Mouse (Mus musculus) left cerebral cortex, adult 11 months (tissue): ENCODE measurements around the gene Dot1l.

Experiments
- DNase-seq: peaks from one replicate; pipeline ENCODE4 v3.0.0; 2022; ENCODE audit warnings: low spot score

Dot1l gene

DNA sequence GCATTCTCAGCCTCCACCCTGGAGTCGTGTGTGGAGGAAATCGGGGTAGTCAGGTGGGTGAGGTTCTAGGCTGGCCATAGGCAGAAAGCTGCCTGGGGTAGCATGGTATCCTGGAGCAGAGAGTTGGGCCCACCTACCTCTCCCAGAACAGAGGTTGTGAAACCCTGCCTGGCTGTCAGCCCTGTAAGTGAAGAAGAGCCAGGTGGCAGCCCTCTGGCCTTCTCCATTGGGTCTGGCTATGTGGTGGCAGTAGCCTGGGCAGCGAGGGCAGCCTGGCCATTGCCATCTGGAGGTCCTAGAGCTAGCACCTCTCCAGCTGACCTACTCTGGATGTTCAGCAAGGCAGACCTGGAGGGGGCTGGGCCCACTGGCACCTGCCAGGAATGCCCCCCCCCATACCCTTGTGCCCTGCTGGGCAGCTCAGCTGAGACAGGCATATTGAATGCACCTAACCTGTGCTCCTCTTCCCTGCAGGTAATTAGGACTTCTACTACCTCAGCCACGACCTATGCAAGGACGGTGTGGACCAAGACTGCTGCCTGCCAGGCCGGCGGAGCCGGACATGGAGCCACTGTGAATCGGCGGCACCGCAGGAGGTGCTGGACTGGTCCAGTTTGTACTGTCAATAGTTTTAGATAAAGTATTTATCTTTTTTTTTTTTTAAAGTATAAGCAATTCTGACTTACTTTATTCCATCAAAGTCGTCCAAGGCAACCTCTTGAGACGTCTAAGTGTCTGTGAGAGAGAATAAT lies 38.2 kb downstream of the Dot1l start:
- no peak for DNase-seq

DNA sequence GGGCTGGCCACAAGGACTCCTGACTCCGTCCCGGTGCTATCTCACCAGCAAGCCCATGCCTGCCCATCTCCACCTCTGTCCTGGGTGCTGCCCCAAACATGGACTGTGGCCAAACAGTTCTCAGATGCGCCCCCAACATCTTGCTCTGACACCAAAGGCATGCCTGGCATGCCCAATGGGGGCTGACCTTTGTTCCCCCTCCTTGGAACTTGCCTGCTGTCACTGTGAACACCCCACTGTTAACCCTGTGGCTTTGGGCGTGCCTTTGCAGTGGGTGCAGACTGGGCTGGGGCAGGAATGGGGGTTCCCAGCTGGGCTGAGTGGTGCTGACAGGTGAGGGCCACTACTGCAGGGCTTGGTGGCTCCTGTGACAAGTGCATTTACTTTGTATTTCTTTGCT lies 38.8 kb downstream of the Dot1l start:
- no peak for DNase-seq

DNA sequence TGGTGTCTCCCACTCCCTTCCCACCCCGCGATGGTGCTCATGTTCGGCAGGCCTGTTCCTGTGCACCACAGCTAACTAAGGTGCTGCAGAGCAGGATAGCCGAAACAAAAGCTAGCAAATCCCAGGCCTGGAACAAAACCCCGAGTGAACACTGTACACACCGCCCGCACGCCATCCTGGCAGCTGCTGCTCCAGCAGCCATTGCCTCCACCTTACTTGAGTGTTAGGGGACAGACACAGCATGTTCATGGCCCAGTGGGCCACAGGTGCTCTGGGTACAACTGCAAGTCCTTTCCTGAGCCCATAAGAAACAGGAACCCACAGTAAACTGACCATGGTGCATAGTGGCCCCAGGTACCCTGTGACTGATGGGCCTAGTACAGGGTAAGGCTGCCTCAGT lies 39.7 kb downstream of the Dot1l start:
- DNase-seq: no peak

DNA sequence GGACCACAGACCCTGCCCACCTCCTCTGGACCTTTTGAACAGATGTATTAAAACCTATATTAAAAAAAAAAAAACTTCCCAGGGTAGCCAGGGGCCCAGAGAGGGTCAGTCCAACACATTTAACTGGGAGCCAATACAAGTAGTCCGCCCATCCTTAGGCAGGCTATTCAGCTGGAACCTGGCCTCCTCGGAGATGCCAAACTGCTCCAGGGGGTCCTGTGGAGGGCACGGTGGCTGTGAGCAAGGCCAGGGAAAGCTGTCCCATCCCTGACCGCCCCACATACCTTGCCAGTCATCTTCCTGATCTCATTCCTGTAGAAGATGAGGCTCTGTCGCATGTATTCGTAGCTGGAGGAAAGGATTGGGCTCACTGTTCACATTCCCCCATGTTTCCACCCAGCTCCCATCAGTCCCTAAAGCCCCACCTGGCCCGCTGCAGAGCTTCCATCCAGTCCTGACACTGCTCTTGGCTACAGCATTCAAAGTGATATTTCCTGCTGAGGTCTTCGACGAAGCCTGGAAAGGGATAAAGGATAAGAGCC lies 41.4 kb downstream of the Dot1l start:
- no peak for DNase-seq

DNA sequence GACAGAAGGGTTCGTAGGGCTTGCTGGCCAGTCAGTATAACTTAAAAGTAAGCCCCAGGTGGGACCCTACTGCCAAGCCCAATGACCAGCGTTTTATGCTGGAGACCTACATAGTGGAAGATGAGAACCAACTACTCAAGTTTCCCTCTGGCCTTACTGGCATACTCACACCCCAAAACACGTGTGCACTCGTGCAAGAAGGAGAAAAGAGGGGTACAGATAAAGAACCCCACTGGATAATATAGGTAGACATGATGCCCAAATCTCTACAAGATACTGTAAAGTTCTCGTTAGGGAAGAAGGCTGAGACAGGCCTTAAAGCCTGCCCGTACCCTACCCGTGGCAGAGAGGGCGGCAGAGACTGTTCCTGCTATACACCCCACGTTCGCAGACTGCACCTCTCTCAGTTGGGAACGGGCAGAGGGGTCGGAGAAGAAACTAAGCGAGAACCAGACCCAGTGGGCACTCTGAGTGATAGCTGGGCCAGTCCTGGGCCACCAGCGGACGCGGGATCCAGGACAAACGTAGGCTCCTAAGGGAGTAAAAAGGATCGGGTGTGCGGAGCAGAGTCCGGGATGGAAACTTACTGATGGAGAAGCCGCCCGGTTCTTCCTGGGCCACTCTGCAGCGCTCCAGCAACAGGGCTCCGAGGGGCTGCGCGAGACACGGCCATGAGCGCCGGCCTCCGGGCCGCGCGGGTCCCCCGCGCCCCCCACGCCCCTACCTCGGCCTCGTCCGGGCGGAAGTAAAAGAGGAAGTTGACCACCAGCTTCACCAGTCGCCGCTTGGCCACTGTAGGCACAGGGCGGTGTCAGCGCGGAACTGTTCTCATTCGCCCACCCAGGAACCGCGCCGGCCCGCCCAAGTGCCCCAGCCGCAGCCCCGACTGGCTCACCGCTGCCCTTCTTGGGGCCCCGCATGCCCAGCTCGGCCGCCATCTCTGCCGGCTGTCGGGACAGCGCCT lies 42.5 kb downstream of the Dot1l start:
- no peak for DNase-seq

DNA sequence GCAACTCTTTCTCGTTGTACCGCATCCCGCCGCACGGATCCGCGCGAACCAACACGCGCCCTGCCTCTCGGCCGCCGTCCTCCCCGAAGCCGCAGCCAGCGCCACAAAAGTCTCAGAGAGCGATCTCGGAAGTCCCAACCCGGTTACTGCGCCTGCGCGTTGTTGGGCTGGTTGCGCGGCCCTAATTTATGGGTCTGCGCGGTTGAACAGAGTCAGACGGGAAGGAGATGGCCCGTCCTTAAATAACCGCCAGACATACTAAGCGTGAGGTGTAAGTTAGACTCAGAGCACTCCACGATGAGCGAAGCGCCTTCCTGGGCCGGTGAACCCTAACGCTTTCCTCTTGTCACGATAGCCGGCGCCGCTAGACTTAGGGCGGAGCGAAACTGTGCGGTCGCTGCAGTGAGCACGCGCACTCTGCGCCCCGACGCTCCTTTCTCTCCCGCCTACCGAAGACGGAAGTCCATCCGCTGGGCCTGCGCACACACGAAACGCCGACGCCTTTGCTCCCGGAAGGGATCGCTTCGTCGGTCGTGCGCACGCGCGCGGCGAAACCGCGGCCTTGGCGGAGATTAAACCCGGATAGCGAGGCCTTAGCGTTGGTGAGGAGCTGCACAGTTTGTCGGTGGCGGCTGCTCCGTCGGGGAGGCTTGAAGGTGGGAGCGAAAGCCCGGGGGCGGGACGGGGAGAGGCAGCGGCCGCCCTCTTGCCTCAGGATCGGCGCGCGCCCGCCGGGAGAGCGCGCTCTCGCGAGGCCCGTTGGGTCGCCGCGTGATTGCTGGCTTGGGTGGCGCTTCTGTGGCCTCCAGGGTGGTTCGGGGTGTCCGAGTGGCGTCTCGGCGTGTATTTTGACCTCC lies 43.4 kb downstream of the Dot1l start, which contains the start of the genes Sf3a2 and Plekhj1:
Sf3a2 (plus strand) TSS at position 49 of the 857 bp plus-strand sequence.
Plekhj1 (minus strand) TSS at position 477 of the 857 bp plus-strand sequence.
- DNase-seq: peak; percentile 90

DNA sequence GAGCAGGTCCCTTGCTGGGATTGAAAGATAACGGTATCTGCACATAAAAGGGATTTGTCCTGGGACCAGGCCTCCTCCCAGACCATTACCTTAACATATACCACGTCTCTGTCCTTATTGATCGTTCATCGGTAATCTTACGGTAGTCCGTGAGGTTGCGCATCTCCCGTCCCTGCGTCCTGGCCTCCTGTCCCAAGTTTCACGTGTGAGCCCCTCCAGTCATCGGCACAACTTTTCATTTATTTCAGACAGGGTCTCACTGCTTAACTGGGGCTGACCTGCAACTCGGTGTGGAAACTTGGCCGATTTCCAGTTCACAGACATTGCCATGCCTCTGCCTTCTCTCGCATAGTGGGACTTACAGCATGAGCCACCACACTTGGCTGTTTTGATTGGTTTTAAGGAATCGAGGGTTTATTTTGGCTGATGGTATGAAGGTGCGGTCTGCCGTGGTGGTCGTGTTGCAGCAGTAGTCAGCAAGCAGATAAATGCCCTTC lies 44.1 kb downstream of the Dot1l start:
- DNase-seq: no peak

DNA sequence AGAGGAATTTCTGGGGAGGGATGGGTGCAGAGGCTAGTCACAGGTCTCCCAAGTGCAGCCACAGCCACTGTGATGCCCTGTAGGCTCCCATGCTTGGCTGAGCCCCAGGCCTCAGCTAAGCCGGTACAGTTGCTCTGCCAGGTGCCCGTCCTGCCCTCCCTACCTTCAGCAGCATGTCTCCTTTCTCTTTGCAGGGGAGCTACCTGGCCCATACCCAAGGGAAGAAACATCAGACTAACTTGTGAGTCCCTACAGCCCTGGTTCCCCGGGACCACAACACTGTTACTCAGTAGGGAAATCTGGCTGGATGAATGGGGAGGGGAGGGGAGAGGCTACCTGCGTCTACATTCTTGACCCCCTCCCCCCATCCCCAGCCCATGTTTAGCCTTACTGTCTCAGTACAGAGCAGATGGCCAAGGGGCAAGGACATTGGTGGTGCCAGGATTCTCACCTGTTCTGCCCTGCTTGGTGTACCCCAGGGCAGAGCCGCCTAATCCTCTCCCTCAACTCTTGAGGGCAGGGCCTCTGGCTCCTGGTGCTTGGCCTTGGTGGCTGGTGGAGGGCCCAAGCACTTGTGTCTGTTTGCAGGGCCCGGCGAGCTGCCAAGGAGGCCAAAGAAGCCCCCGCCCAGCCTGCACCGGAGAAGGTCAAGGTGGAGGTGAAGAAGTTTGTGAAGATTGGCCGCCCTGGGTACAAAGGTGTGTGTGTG lies 47.4 kb downstream of the Dot1l start:
- DNase-seq: no peak

DNA sequence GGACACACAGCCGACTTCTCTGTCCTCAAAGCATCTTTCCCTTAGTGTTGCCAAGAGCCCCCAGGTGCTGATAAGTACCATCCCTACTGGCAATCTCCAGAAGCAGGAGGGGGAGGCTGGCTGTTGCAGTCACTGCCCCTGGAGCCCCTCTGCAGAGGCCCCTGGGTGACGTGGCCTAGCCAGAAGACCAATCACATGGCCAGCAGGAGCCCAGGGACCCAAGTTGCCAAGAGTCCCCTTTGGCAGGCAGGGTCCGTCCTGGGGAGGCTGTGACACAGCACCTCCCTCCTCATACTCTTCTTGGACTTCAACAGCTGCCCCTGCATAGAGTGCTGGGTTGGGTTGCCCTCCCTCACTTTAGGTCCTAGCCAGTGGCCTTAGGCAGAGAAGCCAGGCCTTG lies 48.0 kb downstream of the Dot1l start:
- no peak for DNase-seq

DNA sequence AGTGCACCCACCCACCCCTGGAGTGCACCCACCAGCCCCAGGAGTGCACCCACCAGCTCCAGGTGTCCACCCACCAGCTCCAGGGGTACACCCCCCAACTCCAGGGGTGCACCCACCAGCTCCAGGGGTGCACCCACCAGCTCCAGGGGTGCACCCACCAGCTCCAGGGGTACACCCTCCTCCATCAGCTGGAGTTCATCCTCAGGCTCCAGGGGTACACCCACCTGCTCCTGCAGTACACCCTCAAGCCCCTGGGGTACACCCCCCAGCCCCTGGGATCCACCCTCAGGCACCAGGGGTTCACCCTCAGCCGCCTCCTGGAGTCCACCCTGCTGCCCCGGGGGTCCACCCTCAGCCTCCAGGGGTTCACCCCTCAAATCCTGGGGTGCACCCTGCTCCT lies 49.3 kb downstream of the Dot1l start:
- no peak for DNase-seq

DNA sequence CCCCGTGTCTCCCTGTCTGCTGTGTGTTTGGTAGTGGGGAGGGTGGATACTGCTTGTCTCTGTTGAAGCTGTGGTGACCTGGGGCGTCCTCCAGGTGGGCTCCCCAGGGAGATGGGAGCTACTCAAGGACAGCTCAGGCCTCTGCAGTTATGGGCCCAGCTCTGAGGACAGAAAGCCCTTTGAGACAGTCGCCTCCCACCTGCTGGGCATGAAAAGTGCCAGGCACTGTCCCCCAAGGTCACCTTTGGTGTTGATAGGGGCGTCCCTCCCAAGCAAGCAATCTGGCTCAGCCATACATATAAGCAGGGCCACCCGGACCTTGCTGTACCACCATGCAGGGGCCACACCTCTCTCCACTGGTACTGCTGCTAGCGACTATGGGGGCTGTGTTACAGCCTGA lies 49.9 kb downstream of the Dot1l start, which contains the start of gene Amh:
Amh (plus strand) TSS at position 328 of the 400 bp plus-strand sequence.
- no peak for DNase-seq

DNA sequence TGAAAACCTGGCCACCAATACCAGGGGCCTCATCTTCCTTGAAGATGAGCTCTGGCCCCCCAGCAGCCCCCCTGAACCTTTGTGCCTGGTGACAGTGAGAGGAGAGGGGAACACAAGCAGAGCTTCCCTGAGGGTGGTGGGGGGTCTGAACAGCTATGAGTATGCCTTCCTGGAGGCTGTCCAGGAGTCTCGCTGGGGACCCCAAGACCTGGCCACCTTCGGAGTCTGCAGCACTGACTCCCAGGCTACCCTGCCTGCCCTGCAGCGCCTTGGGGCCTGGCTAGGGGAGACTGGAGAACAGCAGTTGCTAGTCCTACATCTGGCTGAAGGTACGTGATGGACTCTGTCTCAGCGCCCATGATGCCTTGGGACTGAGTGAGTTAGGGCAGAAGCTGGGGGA lies 50.3 kb downstream of the Dot1l start:
- no peak for DNase-seq

DNA sequence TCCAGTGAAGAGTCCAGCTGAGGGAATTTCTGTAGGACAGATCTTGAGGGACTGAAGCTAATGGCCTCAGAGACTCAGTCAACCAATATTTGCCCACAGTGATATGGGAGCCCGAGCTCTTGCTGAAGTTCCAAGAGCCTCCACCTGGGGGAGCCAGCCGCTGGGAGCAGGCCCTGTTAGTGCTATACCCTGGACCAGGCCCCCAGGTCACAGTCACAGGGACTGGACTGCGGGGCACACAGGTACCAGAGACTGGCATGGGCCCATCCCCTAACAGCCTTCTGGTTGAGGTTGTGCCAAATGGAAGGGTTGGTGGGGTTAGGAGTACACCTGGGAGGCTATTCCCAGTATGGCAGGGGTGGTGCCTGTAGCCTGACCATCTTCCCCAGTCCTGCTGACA lies 50.9 kb downstream of the Dot1l start:
- DNase-seq: no peak

DNA sequence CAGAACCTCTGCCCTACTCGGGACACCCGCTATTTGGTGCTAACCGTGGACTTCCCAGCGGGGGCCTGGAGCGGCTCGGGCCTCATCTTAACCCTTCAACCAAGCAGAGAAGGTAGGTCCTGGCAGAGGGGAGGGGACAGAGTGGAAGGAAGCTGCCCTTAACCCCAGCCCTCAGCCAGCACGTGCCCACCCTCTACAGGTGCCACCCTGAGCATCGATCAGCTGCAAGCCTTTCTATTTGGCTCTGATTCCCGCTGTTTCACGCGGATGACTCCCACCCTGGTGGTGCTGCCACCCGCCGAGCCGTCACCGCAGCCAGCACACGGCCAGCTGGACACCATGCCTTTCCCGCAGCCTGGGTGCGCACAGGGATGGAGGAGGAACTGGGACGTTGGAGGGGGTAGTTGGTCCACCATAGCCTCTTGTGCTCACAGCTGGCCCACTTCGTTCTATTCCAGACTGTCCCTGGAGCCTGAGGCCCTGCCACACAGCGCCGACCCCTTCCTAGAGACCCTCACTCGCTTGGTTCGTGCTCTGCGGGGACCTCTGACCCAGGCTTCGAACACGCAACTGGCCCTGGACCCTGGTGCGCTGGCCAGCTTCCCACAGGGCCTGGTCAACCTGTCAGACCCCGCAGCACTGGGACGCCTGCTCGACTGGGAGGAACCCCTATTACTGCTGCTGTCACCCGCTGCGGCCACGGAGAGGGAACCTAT lies 51.5 kb downstream of the Dot1l start:
- DNase-seq: no peak

DNA sequence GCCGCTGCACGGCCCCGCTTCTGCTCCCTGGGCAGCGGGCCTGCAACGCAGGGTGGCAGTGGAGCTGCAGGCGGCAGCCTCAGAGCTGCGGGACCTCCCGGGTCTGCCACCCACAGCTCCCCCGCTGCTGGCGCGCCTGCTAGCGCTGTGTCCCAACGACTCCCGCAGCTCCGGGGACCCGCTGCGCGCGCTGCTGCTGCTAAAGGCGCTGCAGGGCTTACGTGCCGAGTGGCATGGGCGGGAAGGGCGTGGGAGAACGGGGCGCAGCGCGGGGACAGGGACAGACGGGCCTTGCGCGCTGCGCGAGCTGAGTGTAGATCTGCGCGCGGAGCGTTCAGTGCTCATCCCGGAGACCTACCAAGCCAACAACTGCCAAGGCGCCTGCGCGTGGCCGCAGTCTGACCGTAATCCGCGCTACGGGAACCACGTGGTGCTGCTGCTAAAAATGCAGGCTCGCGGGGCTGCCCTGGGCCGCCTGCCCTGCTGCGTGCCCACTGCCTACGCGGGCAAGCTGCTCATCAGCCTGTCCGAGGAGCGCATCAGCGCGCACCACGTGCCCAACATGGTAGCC lies 52.1 kb downstream of the Dot1l start:
- peak; percentile 87 for DNase-seq

DNA sequence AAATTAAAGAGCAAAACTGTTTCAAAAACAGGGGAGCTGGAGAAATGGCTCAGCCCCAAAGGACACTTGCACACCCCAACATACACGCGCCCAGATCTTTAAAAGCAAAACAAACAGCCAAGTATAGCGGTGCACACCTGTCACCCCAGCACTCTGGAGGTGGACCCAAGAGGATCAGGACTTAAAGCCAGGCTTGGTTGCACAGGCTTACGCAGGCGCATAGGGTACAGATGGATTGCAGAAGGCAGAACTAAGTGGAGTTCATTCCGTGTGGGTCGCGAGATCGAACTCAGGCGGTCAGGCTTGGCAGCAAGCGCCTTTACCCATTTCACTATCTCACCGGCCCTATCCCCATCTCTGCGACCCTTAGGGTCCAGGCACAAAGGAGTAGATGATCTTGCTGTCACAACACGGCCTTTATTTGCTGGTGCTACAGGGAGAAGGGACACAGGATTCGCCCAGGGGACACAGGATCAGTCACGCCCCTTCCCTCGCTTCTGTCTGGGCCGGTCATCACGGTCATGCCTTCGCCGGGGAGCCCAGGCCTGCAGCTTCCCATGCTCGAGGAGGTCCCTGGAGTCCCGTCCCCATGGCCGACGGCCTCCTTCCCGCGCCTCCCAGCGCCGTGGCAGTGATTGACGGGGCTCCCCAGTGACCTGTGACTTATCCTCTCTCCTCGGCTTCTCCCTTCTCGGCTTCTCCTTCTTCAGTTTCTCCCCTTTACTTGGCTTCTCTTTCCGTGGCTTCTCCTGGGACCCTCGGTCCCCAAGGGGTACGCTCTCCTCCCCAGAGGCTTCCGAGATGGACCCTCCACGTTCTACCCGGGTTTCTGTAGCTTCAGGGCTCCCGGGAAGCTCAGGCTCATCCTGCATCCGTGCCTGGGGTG lies 53.3 kb downstream of the Dot1l start:
- no peak for DNase-seq

DNA sequence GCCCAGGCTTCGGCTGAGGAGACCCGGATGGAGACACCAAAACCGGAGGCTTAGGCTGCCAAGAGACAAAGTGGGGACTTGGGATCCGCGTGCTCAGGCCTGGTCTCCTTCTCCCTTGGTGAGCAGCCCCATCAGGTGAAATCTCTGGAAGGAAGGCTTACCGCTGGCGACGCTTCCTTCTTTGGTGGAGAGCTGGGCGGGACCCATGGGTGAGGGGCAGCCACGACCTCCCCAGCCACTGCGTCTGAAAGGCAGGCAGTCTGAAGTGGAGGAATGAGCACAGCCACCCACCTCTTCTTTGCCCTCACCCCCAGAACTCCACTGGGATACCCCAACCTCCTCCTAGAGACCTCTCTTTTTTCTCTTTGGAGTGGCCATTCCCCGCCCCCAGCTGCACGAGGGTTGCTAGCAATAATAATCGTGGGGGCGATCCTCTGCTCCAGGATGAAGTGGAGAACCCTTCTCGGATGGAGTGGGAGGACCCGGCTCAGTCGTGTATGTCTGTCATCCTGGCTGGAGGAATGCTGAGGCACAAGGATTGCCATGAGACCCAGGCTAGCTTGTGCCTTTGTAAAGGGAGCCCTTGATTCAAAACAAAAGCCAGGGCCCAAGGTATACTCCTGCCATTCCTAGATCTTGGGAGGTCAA lies 54.1 kb downstream of the Dot1l start:
- no peak for DNase-seq

DNA sequence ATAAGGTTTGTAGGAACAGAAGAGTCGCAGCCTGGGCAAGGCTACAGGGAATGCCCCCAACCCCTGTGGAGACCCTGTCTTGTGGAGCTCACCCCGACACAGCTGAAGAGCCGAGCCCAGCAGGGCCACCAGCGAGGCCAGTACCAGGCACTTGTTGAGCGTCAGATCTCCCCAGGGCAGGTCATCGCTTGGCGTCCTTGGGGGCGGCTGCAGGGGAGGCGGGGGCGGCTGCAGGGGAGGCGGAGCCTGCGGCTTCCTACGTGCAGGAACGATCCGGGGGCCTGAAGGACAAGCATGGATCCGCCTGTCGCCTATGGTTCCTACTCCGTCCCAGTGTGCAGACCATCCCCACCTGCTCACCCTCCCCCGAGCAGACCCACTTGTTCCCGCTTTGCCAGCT lies 55.1 kb downstream of the Dot1l start:
- no peak for DNase-seq
